Mouse (Mus musculus): ENCODE measurements around the gene Arv1. TPM values are rescaled to one million over a fixed set of nuclear protein-coding genes. Genes with fewer than 3 reads are reported as not detected.

Arv1 gene
- 9.6 and 12.4 TPM in 2 replicates for total RNA-seq (2021)
- long read RNA-seq, experiment 1, partial matches to known transcripts = 2 of 8 reads
- long read RNA-seq, experiment 1, other reads (novel, unspliced or antisense) = 2 of 8 reads
- long read RNA-seq, experiment 2, partial matches to known transcripts = 2 of 6 reads
- long read RNA-seq, experiment 2, other reads (novel, unspliced or antisense) = 4 of 6 reads

DNA sequence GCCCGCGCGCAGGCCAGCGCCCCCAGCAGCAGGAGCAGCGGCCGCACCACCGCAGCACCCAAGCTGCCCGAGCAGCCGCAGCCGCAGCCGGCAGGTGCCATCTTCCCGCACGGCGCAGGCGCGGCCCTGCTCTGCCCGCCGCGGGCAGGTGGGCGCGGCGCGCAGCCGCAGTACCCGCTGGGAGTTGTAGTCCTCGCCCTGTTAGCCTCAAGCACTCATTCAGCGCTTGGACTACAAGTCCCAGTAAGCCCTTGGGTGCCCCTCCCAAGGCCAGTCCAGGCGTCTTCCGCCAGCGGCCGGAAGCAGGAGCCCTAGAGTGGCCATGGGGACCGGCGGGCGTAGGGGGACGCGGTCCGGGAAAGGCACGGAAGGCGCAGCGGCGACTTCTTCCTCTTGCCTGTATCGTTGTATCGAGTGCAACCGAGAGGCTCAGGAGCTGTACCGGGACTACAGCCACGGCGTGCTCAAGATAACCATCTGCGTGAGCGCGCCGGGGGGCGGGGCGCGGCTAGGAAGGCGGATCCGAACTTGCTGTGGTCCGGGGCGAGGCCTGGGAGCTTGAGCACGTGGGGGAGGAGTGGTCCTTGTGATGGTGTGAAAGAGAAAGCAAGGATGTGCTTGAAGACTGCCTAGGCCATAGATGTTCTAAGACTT lies at the start of gene Arv1, which contains the start of gene Ttc13:
Gene Arv1, plus strand, starts transcription at position 278 of the 654 bp plus-strand sequence.
Gene Ttc13, minus strand, starts transcription at position 122 of the 654 bp plus-strand sequence.
- peak; percentile 97 for DNase-seq

DNA sequence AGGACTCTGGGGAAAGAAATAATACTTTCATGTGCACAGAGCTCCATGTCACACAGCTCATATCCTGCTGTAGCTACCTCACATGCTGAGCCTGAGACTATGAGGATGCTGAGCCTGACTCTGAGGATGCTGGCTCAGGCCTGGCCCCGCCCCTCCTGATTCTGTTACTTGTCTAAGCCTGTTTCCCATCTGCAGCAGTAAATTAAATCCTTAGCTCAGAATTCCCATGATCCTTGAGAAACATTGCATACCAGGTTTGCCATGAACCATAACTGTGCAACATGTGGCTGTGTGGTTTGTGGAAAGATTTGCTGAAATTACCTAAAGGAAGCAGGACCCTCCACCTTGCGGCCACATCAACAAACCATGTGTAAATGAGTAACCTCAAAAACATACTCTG lies 49.6 kb upstream of the Arv1 start:
- no peak for DNase-seq

DNA sequence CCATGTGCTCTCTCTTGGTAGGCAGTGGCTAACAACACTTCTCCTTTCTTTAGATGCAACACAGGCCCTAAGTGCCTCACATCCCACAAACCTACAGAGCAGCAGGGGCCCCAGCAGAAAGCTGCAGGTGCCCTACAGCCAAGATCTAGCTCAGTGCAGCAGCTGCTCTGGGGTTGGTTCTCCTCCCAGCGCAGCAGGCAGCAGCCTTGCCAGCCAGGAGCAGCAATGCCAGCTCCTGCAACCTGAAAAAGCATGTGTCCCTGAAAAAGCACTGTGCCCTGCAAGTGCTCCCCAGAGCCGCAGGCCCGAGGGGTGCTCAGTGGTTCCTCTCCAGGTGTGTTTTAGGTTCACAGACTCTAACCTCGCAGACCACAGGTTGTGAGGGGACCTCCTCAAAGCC lies 45.3 kb upstream of the Arv1 start:
- no peak for DNase-seq

DNA sequence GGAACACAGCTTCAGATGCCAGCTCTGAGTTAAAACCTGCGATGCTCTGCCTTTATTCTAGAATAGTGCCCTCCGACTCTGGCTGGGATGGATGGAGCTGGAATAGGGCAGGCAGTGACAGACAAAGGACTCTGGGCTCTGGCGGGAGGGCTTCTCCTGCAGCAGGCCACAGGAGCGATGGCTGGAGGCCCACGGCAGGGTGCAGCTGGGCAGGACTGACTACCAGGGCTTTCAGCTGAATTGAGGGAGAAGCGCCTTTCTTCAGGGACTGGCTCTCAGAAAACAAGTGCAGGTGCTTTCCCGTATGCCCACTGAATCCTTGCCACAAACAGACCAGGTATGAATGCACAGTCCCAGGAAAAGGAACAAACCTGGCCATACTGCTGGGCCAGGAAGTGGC lies 44.9 kb upstream of the Arv1 start:
- DNase-seq = no peak

DNA sequence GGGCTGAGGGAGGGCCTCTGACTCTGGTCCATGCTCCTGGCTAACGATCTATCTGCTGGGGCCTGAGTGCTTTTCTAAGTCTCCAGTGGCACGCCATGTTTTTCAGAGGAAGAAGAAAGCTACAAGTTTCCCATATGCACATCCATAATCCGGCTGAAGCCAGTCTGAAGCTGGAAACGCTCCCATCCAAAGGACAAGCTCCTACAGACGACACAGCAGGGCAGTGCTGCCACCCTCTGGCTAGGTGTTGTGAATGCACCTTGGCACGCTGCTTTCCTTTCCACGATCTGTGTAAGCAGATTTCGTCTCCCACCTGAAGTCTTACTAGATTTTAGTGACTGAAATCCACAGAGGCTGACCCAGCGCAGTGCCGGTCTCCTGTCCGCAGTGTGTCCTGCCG lies 44.5 kb upstream of the Arv1 start:
- peak; percentile 89 for DNase-seq

DNA sequence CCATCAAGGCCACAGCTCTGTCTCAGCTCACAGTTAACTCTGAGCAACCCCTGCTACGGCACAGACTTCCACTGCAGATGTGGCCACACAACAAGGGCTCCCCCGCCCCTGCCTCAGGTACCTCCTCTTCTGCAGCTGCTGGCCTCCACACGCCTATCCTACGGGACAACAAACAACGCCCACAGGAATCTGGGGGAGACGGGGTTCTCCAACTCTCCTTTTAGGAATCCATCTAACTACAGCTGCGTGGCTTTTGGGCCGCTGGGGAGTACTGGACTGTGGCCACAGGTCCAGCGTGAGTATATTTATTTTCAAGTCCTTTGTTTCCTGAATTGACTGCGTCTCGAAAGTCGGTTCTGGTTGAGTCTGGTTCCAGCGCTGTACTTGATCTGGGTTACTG lies 43.7 kb upstream of the Arv1 start:
- no peak for DNase-seq

DNA sequence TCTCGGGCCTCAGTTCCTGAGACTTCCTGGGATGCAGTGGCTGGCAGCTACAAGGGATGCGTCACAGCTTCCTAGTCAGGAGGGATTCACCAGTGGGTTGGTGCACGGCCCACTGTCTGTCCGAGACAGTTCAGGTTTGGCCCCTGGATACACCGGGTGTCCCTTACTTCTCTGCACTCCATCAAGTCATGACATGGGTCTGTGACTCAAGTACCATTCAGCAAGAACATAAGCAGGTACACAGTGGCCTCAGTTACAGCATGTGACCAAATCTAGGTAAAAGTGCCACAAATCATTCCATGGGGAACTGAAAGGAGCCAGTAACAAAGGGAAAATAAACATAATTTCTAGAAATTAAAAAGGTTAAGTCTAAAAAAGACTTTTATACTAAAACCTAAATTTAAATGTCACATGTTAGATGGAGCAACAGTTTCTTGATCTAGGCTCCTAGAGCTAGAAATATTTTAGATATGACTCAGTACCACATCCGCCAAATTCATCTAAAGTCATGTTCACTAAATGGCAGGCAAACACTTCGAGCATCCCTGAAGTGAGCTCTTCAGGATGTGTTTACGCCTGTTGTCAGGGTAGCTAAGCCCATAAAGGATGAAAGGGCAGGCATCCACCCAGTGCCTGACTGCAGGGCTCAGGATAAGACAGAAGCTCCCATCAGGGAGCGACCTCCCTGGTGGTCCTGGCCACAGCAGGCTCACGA lies 40.7 kb upstream of the Arv1 start:
- no peak for DNase-seq

DNA sequence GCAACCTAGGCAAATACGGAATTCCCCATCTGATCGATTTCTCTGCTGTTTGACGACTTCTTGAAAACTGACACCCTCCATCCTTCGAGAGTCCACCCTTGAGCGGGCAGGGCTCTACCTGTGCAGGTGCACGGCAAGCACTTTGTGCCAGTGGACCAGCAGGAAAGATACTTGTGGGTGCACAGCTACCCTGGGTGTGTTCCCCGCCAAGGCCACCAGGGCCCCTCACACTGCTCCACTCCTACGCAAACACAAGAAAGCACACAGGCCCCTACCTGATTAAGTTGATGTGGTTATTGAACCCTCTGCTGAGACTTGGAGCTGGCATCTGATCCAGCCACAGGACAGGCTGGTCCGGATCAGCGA lies 40.2 kb upstream of the Arv1 start:
- no peak for DNase-seq

DNA sequence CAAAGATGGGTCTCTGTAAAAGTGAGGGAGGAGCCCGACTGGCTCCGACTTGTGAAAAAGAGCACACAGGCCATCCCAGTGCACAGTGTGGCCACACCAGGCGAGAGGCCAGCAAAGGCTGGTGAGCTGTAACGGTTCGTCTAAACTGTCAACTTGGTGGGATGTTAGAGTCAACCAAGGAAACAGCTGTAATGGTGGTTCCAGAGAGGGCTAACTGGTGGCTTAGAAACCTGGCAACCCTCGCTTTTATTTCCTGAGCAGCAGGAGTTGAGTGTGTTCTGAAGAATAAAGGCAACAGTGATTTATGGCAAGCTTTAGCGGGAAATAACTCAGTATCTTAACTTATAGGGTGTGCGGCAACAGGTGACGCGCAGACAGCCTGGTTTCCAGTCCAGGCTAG lies 39.7 kb upstream of the Arv1 start:
- no peak for DNase-seq

DNA sequence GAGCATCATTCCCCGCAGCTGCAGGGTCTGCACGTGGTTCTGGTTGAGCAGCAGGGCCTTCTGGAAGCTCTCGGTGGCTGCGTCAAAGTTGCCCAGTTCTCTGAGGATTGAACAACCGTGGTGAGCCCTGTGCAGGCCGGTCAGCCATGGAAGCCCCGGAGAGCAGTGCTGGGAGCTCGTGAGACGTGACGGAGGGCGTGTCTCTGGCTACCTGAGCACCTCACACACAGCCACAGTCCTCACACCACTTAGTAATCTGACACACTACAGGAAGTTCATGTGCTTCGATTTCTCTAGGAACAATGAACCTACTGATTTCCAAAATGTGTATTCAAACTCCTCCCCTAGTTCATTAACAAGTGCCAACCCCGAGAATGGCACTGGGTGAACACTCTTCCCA lies 33.0 kb upstream of the Arv1 start:
- DNase-seq = no peak

DNA sequence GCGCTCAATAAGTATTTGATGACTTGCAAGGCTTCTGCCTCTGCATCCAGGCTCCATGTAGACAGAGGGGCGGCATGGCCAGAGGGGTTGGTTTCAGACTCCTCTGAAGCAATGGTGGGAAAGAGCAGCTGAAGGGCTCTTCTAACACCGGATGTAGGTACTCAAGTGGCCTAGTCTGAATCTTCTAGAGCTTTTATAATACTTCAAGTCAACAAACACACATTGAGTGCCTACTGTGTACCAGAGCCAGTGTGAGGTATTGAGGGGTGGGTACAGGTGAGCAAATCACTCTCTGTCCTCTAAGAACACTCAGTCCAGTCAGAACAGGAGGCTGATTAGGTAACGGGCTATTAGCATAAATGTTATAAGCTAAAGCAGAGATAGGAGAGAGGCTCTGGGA lies 30.2 kb upstream of the Arv1 start:
- DNase-seq = no peak

DNA sequence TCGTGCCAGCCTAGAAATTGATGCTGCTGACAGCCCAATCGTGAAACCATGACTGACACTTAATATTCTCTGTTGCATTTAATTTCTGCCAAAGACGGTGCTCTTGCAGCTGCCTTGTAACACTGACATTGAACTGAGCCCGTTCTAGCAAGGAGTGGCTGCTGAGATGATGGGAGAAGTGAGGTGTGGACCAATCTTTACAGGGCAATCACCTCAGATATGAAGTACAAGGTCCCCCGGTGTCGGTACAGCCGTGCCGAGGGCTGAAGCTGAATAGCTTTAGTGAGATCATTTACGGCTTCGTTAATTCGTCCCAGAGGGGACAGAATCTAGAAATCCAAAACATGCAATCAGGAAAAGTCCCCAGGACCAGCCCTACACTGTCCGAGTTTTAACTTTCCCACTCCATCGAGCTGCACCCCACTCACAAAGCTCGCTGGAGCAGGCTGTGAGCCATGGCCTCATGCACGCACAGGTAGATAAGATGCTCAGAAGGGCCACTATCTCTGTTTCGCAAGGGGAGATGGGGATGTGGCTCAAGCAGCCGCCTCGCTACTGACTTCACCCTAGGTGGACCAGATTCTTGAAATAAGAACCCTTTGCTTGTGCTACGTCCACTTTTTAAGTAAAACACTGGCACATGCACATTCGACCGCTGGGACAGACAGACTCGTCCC lies 26.4 kb upstream of the Arv1 start:
- no peak for DNase-seq

DNA sequence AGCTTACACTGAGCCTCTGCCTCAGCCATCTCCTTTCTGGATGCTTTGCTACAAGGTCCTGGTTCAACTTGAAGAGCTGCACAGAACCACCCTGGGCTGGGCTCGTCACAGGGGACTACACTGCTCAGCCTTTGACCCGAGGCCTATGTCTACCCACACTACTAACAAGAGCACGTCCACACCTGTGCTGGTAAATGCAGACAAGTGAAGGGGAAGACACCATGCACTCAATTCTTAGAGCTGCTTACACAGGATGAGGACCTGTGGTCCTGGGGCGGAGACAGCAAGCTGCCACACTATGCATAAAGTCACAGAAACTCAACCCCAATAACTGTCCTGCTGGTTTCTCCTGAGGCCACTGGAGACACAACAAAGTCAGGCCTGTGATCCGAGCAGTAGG lies 21.7 kb upstream of the Arv1 start:
- no peak for DNase-seq

DNA sequence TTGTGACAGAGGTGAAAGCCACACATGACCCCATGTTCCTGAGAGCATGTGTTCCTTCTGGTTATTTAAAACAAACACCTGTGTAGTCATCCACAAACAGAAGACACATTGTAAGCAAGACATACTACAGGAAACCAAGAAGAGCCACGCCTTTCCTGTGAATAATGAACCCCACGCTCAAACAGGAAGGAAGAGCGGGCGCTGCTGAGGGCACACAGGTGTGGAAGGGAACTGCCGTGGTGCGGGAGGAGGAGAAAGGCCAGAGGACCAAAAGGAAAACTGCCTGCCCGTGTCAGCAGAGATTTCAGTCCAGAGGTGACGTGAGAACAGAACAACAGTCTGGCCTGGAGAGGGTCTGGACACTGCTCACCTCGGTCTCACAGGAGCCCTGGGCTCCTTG lies 20.9 kb upstream of the Arv1 start:
- DNase-seq = peak; percentile 26

DNA sequence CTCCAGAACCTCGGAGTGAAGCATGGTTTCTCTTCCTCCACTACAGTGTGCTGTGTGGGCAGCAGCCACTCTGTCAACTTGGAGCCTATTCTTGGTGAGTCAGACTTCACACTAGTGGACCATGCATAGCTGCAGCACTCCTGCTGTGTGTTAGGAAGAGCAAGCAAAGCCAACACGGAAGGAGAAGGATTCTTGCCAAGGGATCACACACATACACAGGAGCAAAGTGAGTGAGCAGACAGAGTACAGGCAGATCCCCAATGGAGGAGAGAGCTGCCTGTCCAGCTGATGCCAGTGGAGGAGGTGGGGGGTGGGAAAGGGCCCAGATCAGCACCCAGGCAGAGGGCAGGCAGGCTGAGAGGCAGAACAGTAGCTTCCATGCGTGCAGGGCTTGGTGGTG lies 19.8 kb upstream of the Arv1 start:
- DNase-seq = no peak

DNA sequence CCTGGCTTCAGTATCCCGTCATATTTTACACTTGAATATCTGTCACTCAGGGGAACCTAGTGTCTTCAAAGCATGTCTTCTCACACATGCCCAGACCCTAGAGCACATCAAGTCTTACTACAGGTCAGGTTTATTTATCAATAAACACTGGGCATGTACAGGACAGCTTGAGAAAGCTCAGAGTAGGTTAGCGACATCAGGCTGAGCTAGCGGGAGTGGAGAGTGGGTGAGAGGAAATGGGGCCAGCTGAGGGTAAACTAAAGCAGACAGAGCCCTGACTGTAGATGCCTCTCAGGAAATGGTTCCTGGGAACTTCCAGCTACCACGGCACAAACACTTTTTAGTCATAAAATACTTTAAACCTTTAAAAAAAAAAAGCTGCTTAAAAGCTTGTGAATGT lies 18.4 kb upstream of the Arv1 start:
- no peak for DNase-seq

DNA sequence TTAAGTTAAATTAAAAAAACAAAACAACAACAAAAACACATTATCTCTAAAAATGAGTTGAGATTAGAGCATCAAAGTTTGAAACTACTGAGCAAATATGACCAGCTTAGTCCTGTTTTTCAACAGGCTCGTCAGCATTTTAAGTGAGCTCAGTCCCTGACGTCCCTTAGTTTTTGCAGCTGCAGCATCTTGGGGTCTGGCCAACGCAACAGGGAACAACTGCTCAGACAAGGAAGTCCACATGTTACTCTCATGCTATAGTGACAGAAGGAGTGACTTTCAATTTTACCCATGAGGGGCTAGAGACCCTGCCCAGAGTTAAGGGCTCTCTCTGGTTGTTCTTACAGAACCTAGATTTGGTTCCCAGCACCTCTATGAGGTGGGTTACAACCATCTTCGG lies 17.6 kb upstream of the Arv1 start:
- no peak for DNase-seq

DNA sequence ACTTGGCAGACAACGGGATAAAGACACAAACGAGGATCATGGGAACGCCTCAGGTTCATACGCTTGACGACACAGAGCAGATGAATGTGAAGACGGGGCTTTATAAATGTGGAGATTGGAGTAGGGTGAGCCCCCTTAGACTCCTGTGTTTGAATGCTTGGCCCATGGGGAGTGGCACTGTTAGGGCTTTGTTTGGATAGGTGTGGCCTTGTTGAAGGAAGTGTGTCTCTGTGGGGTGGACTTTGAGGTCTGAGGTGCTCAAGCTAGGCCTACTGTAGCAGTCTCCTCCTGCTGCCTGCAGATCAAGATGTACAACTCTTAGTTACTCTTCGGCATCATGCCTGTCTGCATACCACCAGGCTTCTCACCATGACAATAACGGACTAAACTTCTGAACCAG lies 16.1 kb upstream of the Arv1 start:
- DNase-seq = no peak

DNA sequence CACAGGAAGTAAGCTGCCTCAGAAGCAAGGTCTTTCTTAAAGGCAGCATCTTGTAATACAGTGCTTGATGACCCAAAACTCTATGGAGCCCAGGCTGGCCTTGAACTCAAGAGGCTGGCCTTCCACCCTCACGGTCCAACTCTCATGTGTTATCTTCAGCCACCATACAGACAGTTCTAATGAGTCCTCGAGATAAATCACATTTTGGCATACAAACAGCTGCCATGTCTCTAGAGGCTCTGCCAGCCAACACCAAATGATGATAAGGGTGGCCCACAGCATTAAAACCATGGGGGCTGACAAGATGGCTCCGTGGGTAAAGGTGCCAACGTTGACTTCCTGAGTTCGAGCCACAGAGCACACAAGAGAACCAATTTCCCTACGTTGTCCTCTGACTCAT lies 8.7 kb upstream of the Arv1 start:
- no peak for DNase-seq

DNA sequence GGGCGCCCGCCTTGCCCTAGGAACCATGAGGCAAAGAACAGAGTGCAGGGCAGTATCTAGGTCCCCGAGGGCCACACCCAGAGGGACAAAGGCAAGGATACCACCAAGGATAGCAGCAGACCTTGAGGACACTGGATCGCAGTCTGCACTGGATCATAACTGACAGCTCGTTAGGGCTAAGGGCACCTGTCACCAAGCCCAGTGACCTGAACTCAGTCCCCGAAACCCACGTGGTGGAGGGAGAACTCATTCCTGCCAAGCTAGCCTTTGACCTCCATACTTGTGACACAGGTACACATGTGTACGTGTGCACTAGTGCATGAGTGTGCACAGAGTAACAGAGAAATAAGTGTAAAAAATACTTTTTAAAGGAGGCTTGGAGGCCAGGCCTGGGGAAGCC lies 6.2 kb upstream of the Arv1 start:
- peak; percentile 6 for DNase-seq

DNA sequence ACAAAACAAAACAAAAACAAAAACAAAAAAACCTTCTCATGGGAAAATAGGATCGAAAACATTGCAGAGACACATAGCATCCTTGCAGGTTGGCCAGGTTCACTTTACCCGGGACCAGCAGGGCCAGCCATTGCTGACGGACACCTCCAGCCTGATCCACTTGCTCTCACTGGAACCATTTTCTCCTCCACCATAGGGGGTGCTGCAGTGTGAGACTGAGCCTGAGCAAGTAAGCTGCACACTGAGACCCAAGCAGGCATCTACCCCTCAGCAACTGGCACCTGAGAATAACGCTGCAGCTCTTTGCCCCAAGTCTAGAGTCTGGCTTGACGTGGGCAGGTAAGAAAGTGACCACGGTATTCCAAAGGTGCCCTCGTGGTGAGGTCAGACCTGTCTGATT lies 1.8 kb upstream of the Arv1 start:
- no peak for DNase-seq

DNA sequence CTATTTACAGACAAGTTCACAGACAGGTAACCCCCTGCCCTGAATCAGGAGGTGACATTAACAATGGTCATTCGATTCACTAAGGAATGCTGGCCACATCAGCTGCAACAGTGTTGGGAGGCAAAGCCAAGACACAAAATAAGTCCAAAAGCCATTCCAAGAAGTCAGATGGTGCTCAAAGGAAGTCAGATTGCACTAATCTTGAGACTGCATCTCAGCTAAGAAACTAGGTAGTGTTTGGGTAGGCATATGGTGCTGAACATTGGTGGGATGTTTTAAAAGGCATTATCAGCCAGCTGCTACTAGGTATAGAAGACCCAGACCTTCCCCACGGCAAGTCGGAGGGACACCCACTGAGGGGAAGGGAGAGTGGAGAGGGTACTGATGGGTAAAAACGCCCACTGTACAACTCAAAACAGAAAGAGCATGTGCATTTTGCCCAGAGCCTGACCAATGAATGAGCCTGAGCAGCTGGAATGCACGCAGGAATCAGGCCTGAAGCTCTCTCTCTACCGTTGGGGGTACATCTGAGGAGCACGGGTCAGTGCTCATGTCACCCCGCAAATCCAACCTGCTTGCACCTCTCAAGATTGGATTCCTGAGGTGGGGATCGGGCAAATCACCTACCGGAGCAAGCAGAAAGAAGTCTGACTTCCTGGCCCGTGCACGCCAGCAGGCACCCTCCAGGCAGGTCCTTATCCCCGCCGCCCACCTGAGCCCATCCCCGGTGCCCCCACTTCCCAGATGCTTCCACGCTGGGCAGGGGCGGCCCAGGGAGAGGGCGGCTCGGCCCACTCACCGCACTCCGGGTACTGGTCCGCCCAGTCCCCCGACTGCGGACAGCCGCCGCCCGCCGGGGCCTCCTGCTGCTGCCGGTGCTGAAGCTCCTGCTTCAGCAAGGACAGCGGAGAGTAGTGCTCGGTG lies 739 bp upstream of the Arv1 start:
- DNase-seq = peak; percentile 24
